Mouse (Mus musculus): ENCODE results near the gene Olfr282. TPM values are rescaled to one million over a fixed set of nuclear protein-coding genes. Genes with fewer than 3 reads are reported as not detected.
"Not testable (repeated sequence)": the region's sequence is repeated elsewhere in the genome, so short reads cannot be mapped to it uniquely, and the experiment has no call there.

Olfr282 gene
- polyA plus RNA-seq (2012), result not detected in 2 replicates

DNA sequence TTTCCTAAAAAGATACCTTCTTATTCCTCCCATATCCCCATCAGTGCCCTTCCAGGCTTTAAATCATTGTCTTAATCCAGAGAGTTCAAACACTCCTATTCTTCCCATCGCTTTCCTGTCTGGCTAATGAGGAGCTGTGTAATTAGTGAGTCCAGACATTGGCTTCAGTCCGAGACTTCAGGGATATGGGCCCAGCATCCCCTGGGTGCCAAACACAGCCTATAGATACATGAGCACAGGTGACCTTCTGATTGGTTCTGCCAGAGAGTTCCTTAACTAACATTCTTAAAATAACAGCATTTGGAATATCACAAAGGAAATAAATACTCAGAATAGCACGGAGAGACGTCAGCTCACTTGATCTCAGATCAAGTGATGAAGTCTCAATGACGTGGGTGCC lies at the start of gene Olfr282:
Olfr282 (plus strand) TSS at position 301 of the 400 bp plus-strand sequence.
- H3K4me1 ChIP-seq (ENCODE audit: control insufficient read depth); H3K27me3 ChIP-seq (ENCODE audit: control insufficient read depth); H3K4me3 ChIP-seq (replicated peaks); H3K9me3 ChIP-seq (ENCODE audit: control insufficient read depth, low read length); H3K36me3 ChIP-seq (ENCODE audit: control insufficient read depth): not testable (repeated sequence)

DNA sequence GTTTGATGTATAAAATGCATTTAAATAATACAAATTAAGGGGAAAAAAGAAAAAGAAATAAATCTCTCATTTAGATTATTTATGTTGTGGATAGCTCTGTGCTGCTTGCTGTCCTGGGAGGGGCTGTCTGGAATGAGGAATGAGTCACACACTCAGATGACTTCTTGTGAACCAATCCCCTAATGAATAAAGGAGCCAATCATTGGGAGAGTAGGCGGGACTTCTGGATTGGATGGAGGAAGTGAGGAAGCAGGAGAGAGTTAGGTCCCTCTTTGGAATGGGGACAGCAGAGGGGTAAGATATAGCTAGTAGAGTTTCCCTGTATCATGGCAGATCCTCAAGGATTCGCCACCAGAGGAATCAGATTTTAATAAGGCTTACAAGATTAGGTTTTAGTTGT lies 43.4 kb upstream of the Olfr282 start:
- Histone ChIP-seq H3K36me3 (ENCODE audit: control insufficient read depth) (no peaks in the 10 kb centered on the region), H3K27me3 (ENCODE audit: control insufficient read depth) (no peaks in the 10 kb centered on the region), H3K9me3 (ENCODE audit: control insufficient read depth, low read length) (no peaks in the 10 kb centered on the region), H3K4me1 (ENCODE audit: control insufficient read depth) (no peaks in the 10 kb centered on the region), H3K4me3 (replicated peaks) (no peak overlapping the region)
- TF ChIP-seq GATA1 (IDR thresholded peaks at IDR 0.05; ENCODE audit: low read length), result no peak
- TF ChIP-seq TAL1 (IDR thresholded peaks at IDR 0.05; ENCODE audit: low read length), result no peak

DNA sequence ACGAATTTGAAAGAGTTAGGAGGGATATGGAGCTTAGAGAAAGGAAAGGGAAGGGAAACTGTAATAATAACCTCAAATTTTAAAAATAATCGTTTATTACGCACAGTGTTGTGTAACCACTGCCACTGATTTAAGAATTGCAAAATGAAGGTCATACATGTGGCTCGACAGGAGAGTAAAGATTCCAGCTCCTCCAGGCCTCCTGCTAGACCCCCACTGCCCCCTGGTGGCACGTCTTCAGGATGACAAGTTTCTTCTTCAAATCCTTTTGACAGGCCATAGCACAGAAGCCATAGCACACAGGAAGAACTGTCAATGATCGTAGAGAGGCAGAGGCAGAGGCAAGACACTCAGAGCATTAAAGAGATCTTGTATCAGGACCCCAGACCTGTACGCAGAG lies 41.2 kb upstream of the Olfr282 start:
- TF ChIP-seq TAL1 (IDR thresholded peaks at IDR 0.05; ENCODE audit: low read length), result no peak
- TF ChIP-seq GATA1 (IDR thresholded peaks at IDR 0.05; ENCODE audit: low read length), result no peak
- Histone ChIP-seq H3K27me3 (ENCODE audit: control insufficient read depth) (no peaks in the 10 kb centered on the region), H3K4me3 (replicated peaks) (no peak overlapping the region), H3K36me3 (ENCODE audit: control insufficient read depth) (no peaks in the 10 kb centered on the region), H3K4me1 (ENCODE audit: control insufficient read depth) (no peaks in the 10 kb centered on the region), H3K9me3 (ENCODE audit: control insufficient read depth, low read length) (no peaks in the 10 kb centered on the region)

DNA sequence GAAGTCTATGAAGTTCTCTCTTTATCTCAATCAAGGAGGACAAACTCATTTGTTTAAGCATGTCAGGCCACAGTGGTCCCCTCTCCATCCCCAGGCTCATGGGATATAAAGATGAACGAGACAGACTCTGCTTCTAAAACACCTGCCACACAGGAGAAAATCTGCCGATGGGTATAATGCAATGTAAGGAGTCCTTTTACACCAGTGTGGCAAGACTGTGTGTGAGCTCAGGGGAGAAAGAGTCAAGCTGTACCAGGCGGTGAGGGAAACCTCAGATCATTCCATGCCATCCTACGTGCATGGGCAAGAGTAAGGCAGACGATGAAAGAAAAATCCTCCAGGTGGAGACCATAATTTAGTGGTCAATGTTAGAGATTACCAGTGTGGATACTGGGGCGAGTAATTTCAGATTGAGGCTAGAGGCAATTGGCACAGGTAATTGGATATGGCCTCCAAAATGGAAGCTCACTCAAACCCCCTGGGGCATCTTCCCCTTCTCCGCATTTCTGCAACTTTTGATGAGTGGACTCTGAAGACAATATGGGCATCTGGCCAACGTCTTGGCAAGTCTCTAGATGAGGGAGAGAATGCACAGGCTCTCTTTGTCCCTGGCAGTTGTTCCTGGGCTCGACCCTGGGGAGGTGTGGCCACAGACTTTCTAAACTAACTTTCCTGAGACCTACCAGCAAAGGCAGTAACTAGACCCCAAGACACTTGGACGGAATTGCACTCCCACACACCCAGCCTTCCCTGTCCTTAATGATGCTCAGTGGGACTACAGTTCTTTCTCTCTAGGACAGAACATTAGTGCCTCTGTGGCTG lies 39.7 kb upstream of the Olfr282 start:
- TF ChIP-seq GATA1 (IDR thresholded peaks at IDR 0.05; ENCODE audit: low read length), result no peak
- TF ChIP-seq TAL1 (IDR thresholded peaks at IDR 0.05; ENCODE audit: low read length), result no peak
- no peak overlapping the region for H3K4me3 ChIP-seq (replicated peaks)

DNA sequence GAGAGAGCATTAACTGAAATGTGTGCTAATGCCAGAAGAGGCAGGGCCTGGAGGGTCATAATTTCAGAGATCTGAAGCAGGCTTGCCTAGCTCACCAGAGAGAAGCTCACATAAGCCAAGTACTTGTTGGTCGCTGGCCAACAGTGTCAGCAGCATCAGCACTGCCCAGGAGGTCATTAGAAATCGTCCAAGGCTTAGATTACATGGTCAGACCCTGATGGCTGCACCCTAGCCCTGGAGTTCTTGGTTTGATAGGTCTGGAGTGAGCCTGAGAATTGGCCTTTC lies 39.2 kb upstream of the Olfr282 start:
- TF ChIP-seq GATA1 (IDR thresholded peaks at IDR 0.05; ENCODE audit: low read length), result no peak
- H3K9me3 ChIP-seq (ENCODE audit: control insufficient read depth, low read length), result peaks cover 2% of the 10 kb centered on the region; the same call in 1 of the 2 replicates
- no peaks in the 10 kb centered on the region for H3K36me3 ChIP-seq (ENCODE audit: control insufficient read depth)
- no peaks in the 10 kb centered on the region for H3K4me1 ChIP-seq (ENCODE audit: control insufficient read depth)
- H3K27me3 ChIP-seq (ENCODE audit: control insufficient read depth), result no peaks in the 10 kb centered on the region
- no peak overlapping the region for H3K4me3 ChIP-seq (replicated peaks)

More for the DNA sequence above, 39.7 kb upstream of the Olfr282 start:
- Histone ChIP-seq H3K36me3 (ENCODE audit: control insufficient read depth) (no peaks in the 10 kb centered on the region), H3K4me1 (ENCODE audit: control insufficient read depth) (no peaks in the 10 kb centered on the region), H3K9me3 (ENCODE audit: control insufficient read depth, low read length) (peaks cover 2% of the 10 kb centered on the region; the same call in 1 of the 2 replicates), H3K27me3 (ENCODE audit: control insufficient read depth) (no peaks in the 10 kb centered on the region)

DNA sequence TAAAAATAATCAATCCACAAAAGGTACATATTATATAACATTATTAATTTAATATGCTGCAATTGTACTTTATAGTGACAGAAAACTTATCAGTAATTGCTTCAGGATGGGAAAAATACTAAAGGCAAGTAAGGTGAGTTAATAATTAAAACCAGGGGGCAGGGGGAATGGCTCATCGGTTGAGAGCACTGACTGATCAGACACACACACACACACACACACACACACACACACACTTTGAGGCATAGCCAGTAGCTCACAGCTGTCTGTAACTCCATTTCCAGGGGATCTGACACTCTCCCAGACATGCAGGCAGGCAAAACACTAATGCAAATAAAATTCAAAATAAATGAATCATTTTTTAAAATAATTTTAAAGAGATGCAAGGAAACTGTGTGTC lies 33.9 kb upstream of the Olfr282 start:
- Histone ChIP-seq H3K9me3 (ENCODE audit: control insufficient read depth, low read length) (peaks cover 2% of the 10 kb centered on the region; the same call in 1 of the 2 replicates), H3K4me3 (replicated peaks) (no peak overlapping the region), H3K4me1 (ENCODE audit: control insufficient read depth) (no peaks in the 10 kb centered on the region), H3K36me3 (ENCODE audit: control insufficient read depth) (no peaks in the 10 kb centered on the region), H3K27me3 (ENCODE audit: control insufficient read depth) (no peaks in the 10 kb centered on the region)
- TF ChIP-seq TAL1 (IDR thresholded peaks at IDR 0.05; ENCODE audit: low read length), result no peak
- no peak for TF ChIP-seq GATA1 (IDR thresholded peaks at IDR 0.05; ENCODE audit: low read length)

DNA sequence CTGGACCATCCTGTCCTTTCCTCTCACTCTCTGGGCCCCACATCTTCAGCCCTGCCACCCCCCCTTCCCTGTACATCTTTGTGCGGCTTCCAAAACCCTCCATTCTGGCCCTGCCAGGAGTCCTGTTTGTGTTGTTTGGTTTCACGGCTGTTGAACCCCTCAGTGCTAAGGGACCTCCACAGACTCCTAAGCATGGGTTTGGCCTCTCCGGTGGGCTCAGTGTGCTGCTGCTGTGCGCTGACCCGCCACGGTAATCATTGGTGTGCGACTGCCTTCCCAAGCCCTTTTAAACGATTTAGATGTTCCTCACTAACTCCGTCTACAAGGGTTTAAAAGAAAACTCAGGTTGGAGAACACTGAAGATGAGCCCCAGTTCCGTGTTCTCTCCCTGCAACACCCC lies 28.7 kb upstream of the Olfr282 start:
- Histone ChIP-seq H3K4me3 (replicated peaks) (no peak overlapping the region), H3K9me3 (ENCODE audit: control insufficient read depth, low read length) (no peaks in the 10 kb centered on the region), H3K27me3 (ENCODE audit: control insufficient read depth) (no peaks in the 10 kb centered on the region), H3K4me1 (ENCODE audit: control insufficient read depth) (no peaks in the 10 kb centered on the region), H3K36me3 (ENCODE audit: control insufficient read depth) (no peaks in the 10 kb centered on the region)
- TF ChIP-seq TAL1 (IDR thresholded peaks at IDR 0.05; ENCODE audit: low read length) (no peak), GATA1 (IDR thresholded peaks at IDR 0.05; ENCODE audit: low read length) (no peak)

DNA sequence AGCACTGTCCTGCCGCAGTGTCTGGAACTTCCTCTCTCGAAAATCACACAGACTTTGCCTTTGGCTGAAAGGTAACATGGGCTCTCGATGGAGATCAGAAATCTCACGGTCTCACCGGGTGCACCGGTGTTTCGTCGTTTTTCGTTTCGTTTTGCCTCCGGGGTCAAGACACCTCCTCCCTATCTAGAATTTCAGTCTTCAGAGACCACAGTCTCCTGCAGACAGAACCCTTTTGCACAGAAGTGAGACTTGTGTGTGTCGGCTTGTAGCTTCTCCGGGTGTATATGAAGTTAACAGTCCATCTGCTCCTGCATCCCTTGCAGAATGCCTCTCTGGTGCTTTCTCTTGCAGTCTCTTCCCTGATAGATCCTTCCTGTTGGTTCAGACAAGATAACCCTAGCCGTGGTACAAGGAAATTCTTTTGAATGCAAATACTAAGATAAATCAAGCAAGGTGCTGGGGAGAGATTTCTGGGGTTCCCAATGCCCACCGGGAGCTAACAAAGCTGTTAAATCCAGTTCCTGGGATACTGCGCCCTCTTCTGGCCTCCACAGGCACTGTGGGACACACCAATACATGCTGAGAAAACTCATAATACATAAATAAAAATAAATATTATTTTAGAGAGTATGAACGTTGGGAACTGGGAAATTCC lies 22.5 kb upstream of the Olfr282 start:
- TF ChIP-seq TAL1 (IDR thresholded peaks at IDR 0.05; ENCODE audit: low read length) (no peak), GATA1 (IDR thresholded peaks at IDR 0.05; ENCODE audit: low read length) (no peak)
- Histone ChIP-seq H3K36me3 (ENCODE audit: control insufficient read depth) (no peaks in the 10 kb centered on the region), H3K27me3 (ENCODE audit: control insufficient read depth) (no peaks in the 10 kb centered on the region), H3K4me1 (ENCODE audit: control insufficient read depth) (no peaks in the 10 kb centered on the region), H3K4me3 (replicated peaks) (no peak overlapping the region), H3K9me3 (ENCODE audit: control insufficient read depth, low read length) (0 out of 2 replicates have a peak, but pooled peaks cover 6% of the 10 kb centered on the region)

DNA sequence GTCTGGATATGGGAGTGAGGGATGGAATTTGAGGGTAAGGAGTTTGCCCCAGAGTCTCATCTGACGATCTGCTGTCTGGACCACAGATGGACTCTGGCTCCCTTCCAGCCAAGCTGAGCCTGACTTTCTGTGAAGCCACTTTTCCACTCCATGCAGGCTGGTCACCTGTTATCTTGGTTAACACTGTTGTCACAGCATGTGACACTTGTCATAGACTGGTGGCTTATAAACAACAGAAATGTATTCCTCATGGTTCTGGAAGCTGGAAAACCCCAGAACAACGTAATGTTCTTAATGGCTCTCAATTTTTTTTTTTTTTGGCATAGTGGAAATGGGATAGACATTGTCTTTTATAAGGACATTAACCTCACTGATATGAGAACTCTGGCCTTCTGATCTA lies 21.4 kb upstream of the Olfr282 start:
- H3K4me3 ChIP-seq (replicated peaks), result no peak overlapping the region
- H3K4me1 ChIP-seq (ENCODE audit: control insufficient read depth), result no peaks in the 10 kb centered on the region
- H3K36me3 ChIP-seq (ENCODE audit: control insufficient read depth), result no peaks in the 10 kb centered on the region
- TF ChIP-seq GATA1 (IDR thresholded peaks at IDR 0.05; ENCODE audit: low read length) (no peak), TAL1 (IDR thresholded peaks at IDR 0.05; ENCODE audit: low read length) (no peak)
- H3K27me3 ChIP-seq (ENCODE audit: control insufficient read depth), result no peaks in the 10 kb centered on the region
- 0 out of 2 replicates have a peak, but pooled peaks cover 6% of the 10 kb centered on the region for H3K9me3 ChIP-seq (ENCODE audit: control insufficient read depth, low read length)

Measured in erythroblast, embryonic 14.5 days (primary cell).